Mouse (Mus musculus) T-cell, adult 2 months (primary cell): ENCODE measurements around the gene Il1rl1.

Experiments
- DNase-seq: peaks from one replicate; pipeline ENCODE4 v3.0.0; 2022; ENCODE audit warnings: low spot score

Gene Il1rl1

DNA sequence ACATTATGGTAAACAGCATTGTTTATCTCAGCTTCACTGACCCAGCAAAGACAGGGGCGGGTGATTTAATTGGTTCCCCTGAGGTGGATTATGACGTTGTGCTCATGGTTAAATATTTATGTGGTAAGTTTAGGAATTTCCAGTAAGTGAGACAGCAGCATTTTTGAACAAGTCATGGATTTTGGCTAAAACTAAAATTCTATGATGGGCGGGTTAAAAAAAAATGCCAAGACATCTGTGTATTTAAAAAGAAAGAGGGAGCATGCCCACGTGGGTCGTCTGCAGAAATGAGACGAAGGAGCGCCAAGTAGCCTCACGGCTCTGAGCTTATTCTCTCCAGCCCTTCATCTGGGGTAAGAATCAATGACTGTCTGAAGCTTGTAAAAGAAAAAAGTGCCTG is 10.1 kb downstream of the Il1rl1 start:
- DNase-seq: no peak

DNA sequence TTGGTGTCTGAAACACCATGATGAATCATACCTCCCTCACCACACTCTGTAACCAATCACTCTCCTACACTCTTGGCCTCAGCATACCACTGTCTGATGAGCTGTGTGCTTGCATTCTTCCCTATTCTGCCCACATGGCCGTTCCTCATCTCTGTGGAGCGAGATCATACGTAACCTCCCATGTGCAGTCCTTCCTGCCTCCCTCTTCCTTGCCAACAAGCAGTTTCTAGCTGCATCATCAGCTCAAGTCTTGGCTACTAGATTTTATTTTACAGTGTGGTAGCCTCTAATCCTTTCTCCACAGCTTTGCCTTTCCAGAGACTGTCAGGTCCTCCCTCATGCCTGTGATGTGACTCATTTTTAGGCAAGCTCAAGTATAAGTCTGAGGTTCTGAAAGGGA is 15.4 kb downstream of the Il1rl1 start:
- DNase-seq: no peak

DNA sequence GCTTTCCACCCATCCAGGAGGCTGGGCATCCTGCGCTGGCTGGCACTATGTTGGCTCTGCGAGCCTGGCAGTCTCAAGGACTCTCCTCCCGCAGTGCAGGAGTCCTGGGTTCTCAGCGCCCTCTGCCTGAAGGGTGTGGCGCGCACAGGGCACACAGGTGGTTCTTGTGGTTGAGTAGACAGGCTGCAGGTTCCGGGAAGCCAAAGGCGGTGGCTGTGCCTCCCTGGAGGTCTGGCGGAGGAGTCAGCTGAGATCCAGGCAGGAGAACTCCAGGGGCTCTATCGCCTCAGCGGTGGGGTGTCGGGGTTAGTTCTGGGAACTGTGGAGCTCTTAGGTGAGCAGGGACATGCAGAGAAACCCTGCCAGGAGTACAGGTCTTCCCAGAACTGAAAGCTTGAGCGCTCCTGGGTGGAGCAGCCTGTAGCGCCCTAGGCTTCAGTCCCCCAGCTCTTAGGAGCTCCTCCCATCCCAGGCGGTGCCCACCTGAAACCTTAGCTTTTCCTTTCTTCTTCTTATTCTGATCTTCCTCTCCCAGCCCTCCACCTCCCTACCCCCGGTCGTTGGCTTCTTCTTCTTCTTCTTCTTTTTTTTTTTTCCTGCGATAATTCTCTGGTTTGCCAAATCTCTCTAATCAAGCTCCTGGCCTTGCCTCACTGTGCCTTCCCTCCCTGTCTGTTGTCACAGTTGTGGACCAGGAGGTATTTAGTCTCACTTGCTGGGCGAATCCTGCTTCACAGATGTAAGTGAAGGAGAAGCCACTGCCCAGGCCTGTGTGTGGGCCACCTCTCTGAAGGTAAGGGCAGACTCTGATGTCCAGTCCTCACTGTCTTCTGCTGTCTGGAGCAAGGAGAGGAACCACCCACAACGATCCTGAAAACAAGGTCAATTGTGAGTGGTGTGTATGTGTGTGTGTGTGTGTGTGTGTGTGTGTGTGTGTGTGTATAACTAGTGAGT is 36.4 kb downstream of the Il1rl1 start, which contains the start of gene Il18r1:
TSS of gene Il18r1 (plus strand) at position 76 of the 954 bp plus-strand sequence.
- DNase-seq: peak; percentile 84

DNA sequence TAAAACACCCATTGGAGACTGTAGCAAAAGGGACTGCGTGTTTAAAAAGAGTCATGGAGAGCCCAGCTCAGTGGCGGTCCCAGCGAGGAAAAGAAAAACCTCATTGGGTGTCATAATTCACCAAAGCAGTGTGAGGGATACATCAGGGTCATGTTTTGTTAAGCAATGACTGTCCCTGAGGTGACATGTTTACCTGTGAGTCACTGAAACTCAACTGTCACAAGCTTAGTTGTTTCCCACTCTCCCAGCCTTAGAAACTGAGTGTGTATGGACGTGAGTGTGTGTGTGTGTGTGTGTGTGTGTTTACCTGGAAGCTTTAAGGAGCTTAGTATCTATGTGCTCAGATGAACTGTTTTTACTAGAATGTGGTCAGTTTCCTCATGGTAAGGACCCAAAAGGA is 37.9 kb downstream of the Il1rl1 start:
- no peak for DNase-seq

DNA sequence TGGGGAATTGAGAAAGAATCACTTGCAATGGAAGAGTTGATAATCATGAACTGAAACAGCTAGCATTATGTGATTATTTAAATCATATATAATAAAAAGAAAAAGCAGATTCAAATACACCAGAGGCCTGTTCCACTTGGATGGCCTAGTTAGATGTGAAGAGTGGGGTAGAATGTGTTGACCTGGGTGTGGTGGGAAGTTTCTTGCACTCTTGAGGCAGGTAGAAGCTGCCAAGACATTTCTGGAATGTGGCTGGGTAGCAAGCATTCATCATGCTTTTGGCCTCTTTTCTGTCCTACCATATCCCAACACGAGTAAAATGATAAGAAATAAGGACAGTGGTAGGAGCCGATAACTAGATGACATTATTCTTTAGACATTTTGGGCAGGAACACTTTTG is 39.4 kb downstream of the Il1rl1 start:
- DNase-seq: no peak

DNA sequence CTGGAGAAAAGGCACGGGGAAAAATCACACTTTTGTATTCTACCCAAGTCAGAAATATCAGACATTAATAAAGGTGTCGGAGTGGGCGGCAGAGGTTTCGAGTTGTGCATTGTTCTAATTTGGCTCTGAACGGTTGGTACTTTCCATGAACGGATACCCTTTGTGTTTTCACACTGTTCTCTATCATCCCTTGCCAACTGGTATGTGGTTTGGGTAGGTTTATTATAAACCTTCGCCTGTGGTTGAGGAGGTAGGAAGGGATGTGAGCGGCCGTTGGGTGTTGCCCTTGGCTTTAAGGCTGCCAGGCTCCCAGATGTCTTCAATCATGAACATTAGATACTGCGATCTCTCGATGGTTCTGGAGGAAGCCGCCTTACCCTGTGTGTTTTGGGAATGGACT is 40.5 kb downstream of the Il1rl1 start:
- DNase-seq: peak; percentile 71

DNA sequence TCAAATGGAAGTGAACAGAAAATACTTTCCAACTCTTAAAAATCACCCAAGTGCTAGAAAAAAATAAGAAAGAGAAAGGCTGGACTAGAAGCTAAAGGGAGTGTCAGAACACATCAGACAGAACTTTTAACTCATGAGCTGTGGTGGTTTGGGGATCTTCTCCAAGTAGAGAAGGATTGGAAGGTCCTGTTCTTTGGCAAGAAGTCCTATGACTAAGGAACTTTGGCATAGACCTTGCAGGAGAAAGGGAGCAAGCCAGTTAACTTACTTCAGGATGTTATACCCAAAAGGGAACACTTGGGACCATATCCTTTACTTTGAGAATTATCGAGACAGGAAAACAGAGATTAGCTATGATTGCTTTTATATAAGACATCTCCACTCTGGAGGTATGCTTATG is 43.0 kb downstream of the Il1rl1 start:
- no peak for DNase-seq

DNA sequence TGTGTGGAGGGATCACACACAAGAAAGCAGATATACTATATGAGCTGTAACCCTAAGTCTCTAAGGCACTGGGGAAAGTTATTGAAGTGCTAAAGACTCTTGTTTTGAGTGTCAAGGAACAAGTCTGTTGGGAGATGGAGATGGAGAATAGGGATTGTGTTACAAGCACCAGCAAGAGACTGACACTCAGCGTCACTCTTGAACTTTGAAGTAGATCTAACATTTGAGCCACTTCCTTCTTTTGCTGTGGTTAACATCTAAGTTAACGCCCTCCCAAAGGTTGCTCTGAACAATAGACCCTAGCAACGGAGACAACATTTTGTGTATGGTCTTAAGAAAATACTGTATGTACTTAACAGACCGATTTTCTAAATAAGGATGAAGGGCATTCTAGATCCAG is 44.3 kb downstream of the Il1rl1 start:
- DNase-seq: peak; percentile 66

DNA sequence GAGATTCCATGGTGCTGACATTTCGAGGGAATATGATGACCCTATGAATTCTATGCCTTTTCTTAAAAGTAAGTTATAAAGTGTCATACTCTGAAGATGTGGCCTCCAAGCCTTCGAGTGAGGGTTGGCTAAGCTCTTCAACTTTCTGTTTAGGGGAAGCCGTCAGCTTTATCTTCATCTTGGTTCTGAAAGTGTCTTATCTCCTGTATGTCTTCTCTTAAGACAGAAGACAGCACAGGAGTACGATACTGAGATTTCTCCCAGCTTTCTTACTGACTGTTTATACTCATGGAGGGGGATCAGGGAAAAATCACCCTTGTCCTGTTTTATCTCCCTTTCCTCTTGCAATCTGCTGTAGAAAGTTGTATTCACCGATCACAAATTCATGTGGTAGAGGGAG is 45.0 kb downstream of the Il1rl1 start:
- no peak for DNase-seq

DNA sequence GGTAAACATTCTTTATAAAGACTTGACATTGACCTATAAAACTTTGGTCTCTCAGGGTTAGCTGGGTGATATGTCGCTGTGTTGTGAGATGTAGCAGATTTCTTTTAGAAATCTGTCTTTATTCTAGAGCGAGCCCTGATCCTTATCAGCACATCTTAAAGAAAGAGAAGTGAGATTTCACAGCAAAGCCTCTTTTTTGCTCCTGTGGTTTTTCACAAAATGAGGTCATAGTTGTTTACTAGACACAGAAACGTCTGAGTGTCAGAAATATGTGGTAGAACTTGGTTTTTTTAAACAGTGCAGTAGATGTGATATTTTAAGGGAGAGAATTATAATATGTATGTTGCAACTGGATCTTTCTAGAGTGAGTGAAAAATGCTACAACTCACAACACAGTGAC is 46.3 kb downstream of the Il1rl1 start:
- peak; percentile 80 for DNase-seq

DNA sequence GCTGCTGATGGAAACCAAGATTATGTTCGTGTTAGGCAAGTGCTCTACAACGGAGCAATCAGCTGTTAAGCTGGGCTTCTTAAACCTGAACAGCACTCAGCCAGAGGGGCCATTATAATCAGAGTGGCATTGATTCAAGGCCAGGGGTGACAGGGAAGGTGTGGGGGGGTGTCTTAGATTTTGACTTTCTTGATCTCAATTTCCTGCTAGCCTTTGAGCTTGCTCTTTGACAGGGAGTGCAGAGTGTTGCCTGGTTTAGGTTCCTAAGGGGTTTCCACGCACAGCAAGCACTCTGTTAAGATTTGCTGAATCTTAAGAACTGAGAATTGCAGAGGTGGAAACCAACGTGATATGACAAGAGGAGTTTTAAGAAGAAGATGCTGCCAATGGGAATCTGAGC is 47.4 kb downstream of the Il1rl1 start:
- DNase-seq: peak; percentile 54

DNA sequence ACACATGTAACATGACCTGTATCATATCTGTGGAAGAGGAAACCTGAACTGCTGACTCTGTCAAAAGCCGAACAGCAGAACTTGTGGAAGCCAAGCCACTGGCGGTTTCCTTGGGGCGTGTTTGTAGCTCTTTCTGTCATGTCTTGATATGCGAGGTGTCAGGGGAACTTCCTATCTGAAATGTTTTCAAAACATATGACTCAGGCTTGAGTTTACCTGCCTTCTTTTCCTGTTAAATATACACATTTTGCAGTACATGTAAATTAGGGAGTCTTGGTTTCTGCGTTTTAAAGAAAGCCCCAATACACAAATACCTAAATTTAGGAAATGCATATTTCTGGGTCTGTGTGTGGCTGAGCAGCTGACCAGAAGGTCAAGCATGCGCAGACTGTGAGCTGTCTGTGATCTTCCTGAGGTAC is 50.1 kb downstream of the Il1rl1 start:
- peak; percentile 82 for DNase-seq

DNA sequence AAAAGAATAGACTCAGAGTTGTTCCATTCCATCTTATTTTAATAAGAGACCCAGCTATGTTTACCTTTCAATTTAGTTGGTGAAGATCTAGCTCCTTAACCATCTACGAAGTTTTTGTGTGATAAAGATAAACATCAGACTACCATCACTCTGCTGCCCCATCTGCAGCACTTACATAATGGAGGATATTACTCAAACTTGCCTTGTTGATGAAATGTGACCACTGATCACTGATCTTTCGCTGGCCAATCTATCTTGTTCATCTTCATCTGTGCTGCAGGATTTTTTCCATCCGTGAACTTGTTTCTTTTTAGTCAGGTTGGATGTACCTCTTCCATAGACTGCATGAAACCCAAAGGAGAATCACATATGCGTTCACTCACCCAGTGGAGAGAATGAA is 65.2 kb downstream of the Il1rl1 start:
- DNase-seq: no peak

DNA sequence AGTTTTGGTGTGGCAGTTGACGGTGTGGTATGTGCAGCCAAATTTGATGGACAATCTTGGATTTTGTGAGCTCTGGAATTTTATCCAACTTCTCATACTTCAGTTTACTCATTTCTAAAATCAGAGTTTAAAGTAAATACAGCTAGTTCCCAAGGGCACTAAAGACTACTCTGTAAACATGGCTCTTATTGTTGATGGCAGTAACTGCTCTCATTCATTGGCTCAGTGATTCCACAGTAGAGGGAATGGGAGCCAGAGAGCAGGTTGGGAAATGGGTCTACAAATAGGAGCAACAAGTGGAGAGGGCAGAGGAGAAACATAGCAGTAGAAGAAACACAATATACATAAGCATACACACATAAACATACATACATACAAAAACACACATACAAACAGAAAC is 70.3 kb downstream of the Il1rl1 start:
- DNase-seq: no peak

DNA sequence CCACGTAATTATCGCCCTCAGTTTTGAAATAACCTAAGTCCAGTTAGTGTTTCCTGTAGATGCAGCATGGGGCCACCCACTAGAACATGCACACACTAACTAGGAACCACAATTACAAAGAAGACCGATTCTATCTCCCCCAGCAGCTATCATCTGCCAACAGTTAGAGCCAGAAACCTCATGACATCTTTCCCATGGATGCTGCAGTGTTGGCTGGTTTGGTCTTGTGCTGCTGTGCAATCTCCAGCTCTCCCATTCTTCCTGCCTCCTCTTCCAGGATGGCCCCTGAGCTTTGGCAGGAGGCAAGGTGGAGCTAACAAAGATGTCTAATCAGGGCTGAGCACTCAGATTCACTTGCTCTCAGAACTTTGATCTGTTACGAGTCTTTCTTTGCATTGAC is 71.8 kb downstream of the Il1rl1 start:
- no peak for DNase-seq

DNA sequence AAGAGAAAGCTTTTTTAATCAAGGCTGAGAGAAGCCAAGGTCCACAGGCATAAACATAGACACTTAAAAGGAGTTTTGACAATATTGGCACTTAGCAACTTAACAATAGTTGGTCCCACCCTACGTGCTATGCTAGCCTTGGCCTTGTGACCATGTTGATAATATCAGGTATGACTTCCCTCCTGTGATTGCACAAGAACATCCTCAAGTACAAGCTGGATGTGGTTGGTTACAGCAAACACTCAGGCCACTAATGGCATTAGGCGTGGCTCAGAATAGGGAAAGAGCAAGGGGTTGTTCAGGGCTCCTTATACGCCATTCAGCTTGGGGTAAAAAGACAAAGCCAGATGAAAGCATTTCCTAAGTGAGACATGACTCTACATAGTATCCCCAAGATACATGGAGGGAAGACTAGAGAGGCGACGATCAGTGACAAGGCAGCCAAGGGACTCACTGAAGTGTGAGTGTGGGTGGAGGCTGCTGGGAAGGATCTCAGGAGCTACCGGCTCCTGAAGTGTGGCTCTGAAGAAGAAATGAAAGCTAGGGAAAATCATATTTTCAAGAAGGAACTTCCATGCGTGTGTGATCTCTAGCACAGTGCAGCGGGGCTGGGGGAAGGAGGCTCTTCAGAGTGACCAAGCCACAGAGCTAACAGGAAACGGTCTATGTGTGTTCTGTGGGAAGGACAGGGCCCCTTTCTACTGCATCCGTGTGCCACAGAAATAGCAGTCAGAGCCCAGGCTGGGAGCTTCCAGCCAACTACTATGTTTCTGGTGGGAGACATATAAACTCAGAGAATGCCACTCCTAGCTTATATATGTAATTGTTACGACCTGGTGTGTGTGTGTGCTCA is 72.4 kb downstream of the Il1rl1 start:
- DNase-seq: no peak

DNA sequence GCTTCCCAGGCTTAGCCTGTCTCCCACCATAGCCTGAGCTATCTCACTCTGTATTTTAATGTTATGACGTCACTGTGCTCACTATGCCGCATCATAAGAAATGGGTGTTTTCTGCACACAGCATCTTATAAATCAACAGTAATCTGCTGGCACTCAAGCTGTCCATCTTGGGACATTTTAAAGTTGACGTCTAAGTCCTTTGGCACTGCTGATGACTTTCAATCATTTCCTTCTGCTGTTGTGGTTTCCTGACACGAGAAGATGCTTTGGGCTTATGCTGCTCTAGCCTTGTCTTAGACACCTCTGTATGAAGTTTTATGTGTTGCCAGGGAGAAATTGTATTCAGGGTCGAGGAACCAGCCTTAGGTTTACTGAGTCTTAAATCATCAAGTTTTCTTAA is 75.2 kb downstream of the Il1rl1 start:
- peak; percentile 19 for DNase-seq
